Mouse (Mus musculus): ENCODE measurements around the gene Vdr. TPM values are rescaled to one million over a fixed set of nuclear protein-coding genes. Genes with fewer than 3 reads are reported as not detected.

The Vdr gene
- polyA plus RNA-seq, 1 experiment from 2014 or later: 1.5 TPM

GRCm38 (mm10) chr15:97929259-97929824 lies 18.9 kb upstream of the Vdr start:
- 34% methylated on average over 13 of the region's 13 CpGs for WGBS
- no peak for ATAC-seq (replicated peaks; ENCODE audit: extremely low read depth, insufficient read depth, low FRiP score)
- H3K9me3 ChIP-seq (replicated peaks; ENCODE audit: control insufficient read depth, low read length): no peaks in the 10 kb centered on the region

GRCm38 (mm10) chr15:97927821-97928220 lies 17.4 kb upstream of the Vdr start:
- no peak overlapping the region for H3K4me3 ChIP-seq (ENCODE audit: low read length)
- no peak overlapping the region for H3K27ac ChIP-seq (ENCODE audit: low read length)
- no peak for ATAC-seq (replicated peaks; ENCODE audit: extremely low read depth, insufficient read depth, low FRiP score)
- H3K4me2 ChIP-seq (ENCODE audit: low read depth, low read length): no peak overlapping the region
- no peaks in the 10 kb centered on the region for H3K36me3 ChIP-seq (ENCODE audit: control insufficient read depth, insufficient read depth)
- H3K4me1 ChIP-seq (ENCODE audit: control insufficient read depth, insufficient read depth, low read length): peaks cover 15% of the 10 kb centered on the region
- no peaks in the 10 kb centered on the region; the same call in 1 of the 2 replicates for H3K27me3 ChIP-seq (ENCODE audit: control insufficient read depth, insufficient read depth, low read length)
- H3K9ac ChIP-seq (ENCODE audit: low read length): no peak overlapping the region
- 40% methylated on average over 6 of the region's 6 CpGs for WGBS
- no peaks in the 10 kb centered on the region for H3K9me3 ChIP-seq (replicated peaks; ENCODE audit: control insufficient read depth, low read length)

More at GRCm38 (mm10) chr15:97929259-97929824, 18.9 kb upstream of the Vdr start:
- no peak overlapping the region for H3K4me2 ChIP-seq (ENCODE audit: low read depth, low read length)
- no peaks in the 10 kb centered on the region; the same call in 1 of the 2 replicates for H3K27me3 ChIP-seq (ENCODE audit: control insufficient read depth, insufficient read depth, low read length)
- no peak overlapping the region for H3K4me3 ChIP-seq (ENCODE audit: low read length)
- no peaks in the 10 kb centered on the region for H3K36me3 ChIP-seq (ENCODE audit: control insufficient read depth, insufficient read depth)
- no peak overlapping the region for H3K27ac ChIP-seq (ENCODE audit: low read length)
- H3K4me1 ChIP-seq (ENCODE audit: control insufficient read depth, insufficient read depth, low read length): peaks cover 15% of the 10 kb centered on the region
- H3K9ac ChIP-seq (ENCODE audit: low read length): no peak overlapping the region

- Histone ChIP-seq H3K4me3 (ENCODE audit: low read length) (no peak overlapping the region), H3K27ac (ENCODE audit: low read length) (no peak overlapping the region), H3K36me3 (ENCODE audit: control insufficient read depth, insufficient read depth) (no peaks in the 10 kb centered on the region), H3K4me2 (ENCODE audit: low read depth, low read length) (0 out of 2 replicates have a peak overlapping the region, but pooled peaks have one; percentile 4), H3K4me1 (ENCODE audit: control insufficient read depth, insufficient read depth, low read length) (peaks cover 19% of the 10 kb centered on the region), H3K27me3 (ENCODE audit: control insufficient read depth, insufficient read depth, low read length) (no peaks in the 10 kb centered on the region; the same call in 1 of the 2 replicates), H3K9ac (ENCODE audit: low read length) (no peak overlapping the region), H3K9me3 (replicated peaks; ENCODE audit: control insufficient read depth, low read length) (no peaks in the 10 kb centered on the region)
- no peak for ATAC-seq (replicated peaks; ENCODE audit: extremely low read depth, insufficient read depth, low FRiP score)
- WGBS: 50% methylated on average over 4 of the region's 4 CpGs
Observed at GRCm38 (mm10) chr15:97927018-97927417, 16.6 kb upstream of the Vdr start.

GRCm38 (mm10) chr15:97922421-97922820 lies 12.0 kb upstream of the Vdr start:
- no peak overlapping the region; the same call in none of the 2 replicates for H3K27ac ChIP-seq (ENCODE audit: low read length)
- no peak overlapping the region for H3K4me2 ChIP-seq (ENCODE audit: low read depth, low read length)
- H3K4me1 ChIP-seq (ENCODE audit: control insufficient read depth, insufficient read depth, low read length): peaks cover 13% of the 10 kb centered on the region
- H3K9me3 ChIP-seq (replicated peaks; ENCODE audit: control insufficient read depth, low read length): no peaks in the 10 kb centered on the region
- no peaks in the 10 kb centered on the region for H3K27me3 ChIP-seq (ENCODE audit: control insufficient read depth, insufficient read depth, low read length)
- no peak overlapping the region for H3K9ac ChIP-seq (ENCODE audit: low read length)
- no peak overlapping the region for H3K4me3 ChIP-seq (ENCODE audit: low read length)
- no peak for ATAC-seq (replicated peaks; ENCODE audit: extremely low read depth, insufficient read depth, low FRiP score)
- H3K36me3 ChIP-seq (ENCODE audit: control insufficient read depth, insufficient read depth): no peaks in the 10 kb centered on the region
- WGBS: 58% methylated on average over 2 of the region's 2 CpGs

GRCm38 (mm10) chr15:97921796-97922195 lies 11.4 kb upstream of the Vdr start:
- Histone ChIP-seq H3K4me1 (ENCODE audit: control insufficient read depth, insufficient read depth, low read length) (peaks cover 7% of the 10 kb centered on the region; the same call in 1 of the 2 replicates), H3K27ac (ENCODE audit: low read length) (no peak overlapping the region), H3K9me3 (replicated peaks; ENCODE audit: control insufficient read depth, low read length) (no peaks in the 10 kb centered on the region), H3K36me3 (ENCODE audit: control insufficient read depth, insufficient read depth) (no peaks in the 10 kb centered on the region), H3K9ac (ENCODE audit: low read length) (no peak overlapping the region), H3K4me3 (ENCODE audit: low read length) (no peak overlapping the region), H3K27me3 (ENCODE audit: control insufficient read depth, insufficient read depth, low read length) (no peaks in the 10 kb centered on the region), H3K4me2 (ENCODE audit: low read depth, low read length) (no peak overlapping the region)
- no peak for ATAC-seq (replicated peaks; ENCODE audit: extremely low read depth, insufficient read depth, low FRiP score)
- whole genome bisulfite sequencing: 83% methylated on average over 9 of the region's 9 CpGs

GRCm38 (mm10) chr15:97920306-97920705 lies 9.9 kb upstream of the Vdr start:
- H3K4me2 ChIP-seq (ENCODE audit: low read depth, low read length): no peak overlapping the region
- H3K27me3 ChIP-seq (ENCODE audit: control insufficient read depth, insufficient read depth, low read length): no peaks in the 10 kb centered on the region
- no peak overlapping the region for H3K27ac ChIP-seq (ENCODE audit: low read length)
- no peak overlapping the region for H3K4me3 ChIP-seq (ENCODE audit: low read length)
- H3K9me3 ChIP-seq (replicated peaks; ENCODE audit: control insufficient read depth, low read length): no peaks in the 10 kb centered on the region
- H3K36me3 ChIP-seq (ENCODE audit: control insufficient read depth, insufficient read depth): no peaks in the 10 kb centered on the region
- 56% methylated on average over 5 of the region's 5 CpGs for WGBS
- no peak for ATAC-seq (replicated peaks; ENCODE audit: extremely low read depth, insufficient read depth, low FRiP score)
- no peak overlapping the region for H3K9ac ChIP-seq (ENCODE audit: low read length)
- H3K4me1 ChIP-seq (ENCODE audit: control insufficient read depth, insufficient read depth, low read length): peaks cover 7% of the 10 kb centered on the region; the same call in 1 of the 2 replicates

GRCm38 (mm10) chr15:97919217-97919616 lies 8.8 kb upstream of the Vdr start:
- H3K4me1 ChIP-seq (ENCODE audit: control insufficient read depth, insufficient read depth, low read length): peaks cover 16% of the 10 kb centered on the region
- no peak for ATAC-seq (replicated peaks; ENCODE audit: extremely low read depth, insufficient read depth, low FRiP score)
- 76% methylated on average over 7 of the region's 7 CpGs for WGBS

GRCm38 (mm10) chr15:97917994-97918393 lies 7.6 kb upstream of the Vdr start:
- ATAC-seq (replicated peaks; ENCODE audit: extremely low read depth, insufficient read depth, low FRiP score): no peak

More at GRCm38 (mm10) chr15:97919217-97919616, 8.8 kb upstream of the Vdr start:
- no peak overlapping the region for H3K9ac ChIP-seq (ENCODE audit: low read length)
- no peak overlapping the region for H3K4me3 ChIP-seq (ENCODE audit: low read length)
- H3K4me2 ChIP-seq (ENCODE audit: low read depth, low read length): no peak overlapping the region
- H3K36me3 ChIP-seq (ENCODE audit: control insufficient read depth, insufficient read depth): no peaks in the 10 kb centered on the region
- H3K9me3 ChIP-seq (replicated peaks; ENCODE audit: control insufficient read depth, low read length): no peaks in the 10 kb centered on the region
- H3K27ac ChIP-seq (ENCODE audit: low read length): no peak overlapping the region
- no peaks in the 10 kb centered on the region for H3K27me3 ChIP-seq (ENCODE audit: control insufficient read depth, insufficient read depth, low read length)

GRCm38 (mm10) chr15:97914331-97914747 lies 3.9 kb upstream of the Vdr start:
- H3K4me1 ChIP-seq (ENCODE audit: control insufficient read depth, insufficient read depth, low read length): peaks cover 17% of the 10 kb centered on the region
- peak; percentile 92 for ATAC-seq (replicated peaks; ENCODE audit: extremely low read depth, insufficient read depth, low FRiP score)
- H3K36me3 ChIP-seq (ENCODE audit: control insufficient read depth, insufficient read depth): no peaks in the 10 kb centered on the region
- 2% methylated on average over 9 of the region's 9 CpGs for WGBS
- H3K4me3 ChIP-seq (ENCODE audit: low read length): peak overlapping the region; percentile 20
- peak overlapping the region; percentile 43; the same call in 1 of the 2 replicates for H3K27ac ChIP-seq (ENCODE audit: low read length)
- H3K9me3 ChIP-seq (replicated peaks; ENCODE audit: control insufficient read depth, low read length): no peaks in the 10 kb centered on the region
- H3K9ac ChIP-seq (ENCODE audit: low read length): peak overlapping the region; percentile 15; the same call in 1 of the 2 replicates
- peak overlapping the region; percentile 57 for H3K4me2 ChIP-seq (ENCODE audit: low read depth, low read length)
- peaks cover 10% of the 10 kb centered on the region for H3K27me3 ChIP-seq (ENCODE audit: control insufficient read depth, insufficient read depth, low read length)

More at GRCm38 (mm10) chr15:97917994-97918393, 7.6 kb upstream of the Vdr start:
- no peaks in the 10 kb centered on the region for H3K36me3 ChIP-seq (ENCODE audit: control insufficient read depth, insufficient read depth)
- no peaks in the 10 kb centered on the region for H3K27me3 ChIP-seq (ENCODE audit: control insufficient read depth, insufficient read depth, low read length)
- H3K9ac ChIP-seq (ENCODE audit: low read length): no peak overlapping the region
- no peak overlapping the region for H3K27ac ChIP-seq (ENCODE audit: low read length)
- H3K4me2 ChIP-seq (ENCODE audit: low read depth, low read length): no peak overlapping the region
- peaks cover 24% of the 10 kb centered on the region for H3K4me1 ChIP-seq (ENCODE audit: control insufficient read depth, insufficient read depth, low read length)
- WGBS: 73% methylated on average over 9 of the region's 9 CpGs
- H3K9me3 ChIP-seq (replicated peaks; ENCODE audit: control insufficient read depth, low read length): no peaks in the 10 kb centered on the region
- H3K4me3 ChIP-seq (ENCODE audit: low read length): no peak overlapping the region
